Mouse (Mus musculus) v-Abl transformed pro-B cells (cell line): ENCODE data around the gene Itga2b.

Experiments
- in situ Hi-C, 2 experiments: fragments of 400-800 bp; cut with MboI; formaldehyde crosslinking; loops; one replicate each; pipeline ENCODE4 v1.15.1; 2025; ENCODE audit not compliant: unreplicated experiment in 2 of 2

Gene Itga2b

GRCm38 (mm10) chr11:102437120-102438061 is 32.5 kb downstream of the Itga2b start:
- in situ Hi-C loops: loop anchor here in 1 of 2 experiments (10.0 kb wide), 1 partner anchor 133 kb away; no protein-coding TSS in a partner anchor

GRCm38 (mm10) chr11:102436471-102436790 is 33.5 kb downstream of the Itga2b start:
- in situ Hi-C loops: loop anchor here in 1 of 2 experiments (10.0 kb wide), 1 partner anchor 132 kb away; no protein-coding TSS in a partner anchor

GRCm38 (mm10) chr11:102435754-102436470 is 34.0 kb downstream of the Itga2b start:
- in situ Hi-C loops: loop anchor here in 1 of 2 experiments (10.0 kb wide), 1 partner anchor 131 kb away; no protein-coding TSS in a partner anchor

GRCm38 (mm10) chr11:102434816-102435705 is 34.9 kb downstream of the Itga2b start:
- in situ Hi-C loops: loop anchor here in 1 of 2 experiments (10.0 kb wide), 1 partner anchor 130 kb away; no protein-coding TSS in a partner anchor

GRCm38 (mm10) chr11:102434406-102434805 is 35.5 kb downstream of the Itga2b start:
- in situ Hi-C loops: loop anchor here in 1 of 2 experiments (10.0 kb wide), 1 partner anchor 130 kb away; no protein-coding TSS in a partner anchor

- in situ Hi-C loops: loop anchor here in 1 of 2 experiments (10.0 kb wide), 1 partner anchor 129 kb away; no protein-coding TSS in a partner anchor
Observed at GRCm38 (mm10) chr11:102433866-102434265, 36.1 kb downstream of the Itga2b start.

GRCm38 (mm10) chr11:102432896-102433295 is 37.0 kb downstream of the Itga2b start:
- in situ Hi-C loops: loop anchor here in 1 of 2 experiments (10.0 kb wide), 1 partner anchor 128 kb away; no protein-coding TSS in a partner anchor

GRCm38 (mm10) chr11:102432115-102432843 is 37.6 kb downstream of the Itga2b start:
- in situ Hi-C loops: loop anchor here in 1 of 2 experiments (10.0 kb wide), 1 partner anchor 127 kb away; no protein-coding TSS in a partner anchor

- in situ Hi-C loops: loop anchor here in 1 of 2 experiments (10.0 kb wide), 1 partner anchor 127 kb away; no protein-coding TSS in a partner anchor
Observed at GRCm38 (mm10) chr11:102431728-102432114, 38.2 kb downstream of the Itga2b start.

GRCm38 (mm10) chr11:102431018-102431645 is 38.8 kb downstream of the Itga2b start:
- in situ Hi-C loops: loop anchor here in 1 of 2 experiments (10.0 kb wide), 1 partner anchor 126 kb away; no protein-coding TSS in a partner anchor

GRCm38 (mm10) chr11:102430121-102431017 is 39.6 kb downstream of the Itga2b start, which contains the start of gene Grn:
TSS of gene Grn (plus strand) at chr11:102430315.
- in situ Hi-C loops: loop anchor here in 1 of 2 experiments (10.0 kb wide), 1 partner anchor 126 kb away; no protein-coding TSS in a partner anchor

- in situ Hi-C loops: no loop called here
Observed at GRCm38 (mm10) chr11:102429551-102429950, 40.4 kb downstream of the Itga2b start.

GRCm38 (mm10) chr11:102428981-102429540 is 40.9 kb downstream of the Itga2b start:
- in situ Hi-C loops: no loop called here

- in situ Hi-C loops: no loop called here
Observed at GRCm38 (mm10) chr11:102425555-102426316, 44.2 kb downstream of the Itga2b start.

- in situ Hi-C loops: no loop called here
Observed at GRCm38 (mm10) chr11:102424666-102425065, 45.3 kb downstream of the Itga2b start.

GRCm38 (mm10) chr11:102421559-102421958 is 48.4 kb downstream of the Itga2b start:
- in situ Hi-C loops: no loop called here
